Mouse (Mus musculus) heart, adult 2 months (tissue): Measurements from ENCODE around the gene Pcsk5. TPM values are rescaled to one million over a fixed set of nuclear protein-coding genes. Genes with fewer than 3 reads are reported as not detected.
A peak's percentile ranks its signal among the peaks of the same experiment; 100 is the strongest.

Experiments used
- DNase-seq, 2 experiments: peaks; one replicate each; pipeline ENCODE4 v3.0.0; 2021
- H3K27ac ChIP-seq: fragments of 200-600 bp; 2 replicates; pipeline ENCODE4 v1.8.1; 2022
- H3K27me3 ChIP-seq: fragments of 200-500 bp; 2 replicates; pipeline ENCODE4 v1.6.1; 2012; ENCODE audit warnings: mild to moderate bottlenecking, low read length, inconsistent platforms, mixed read lengths; ENCODE audit not compliant: control insufficient read depth, insufficient read depth
- H3K36me3 ChIP-seq: fragments of 200-500 bp; 2 replicates; pipeline ENCODE4 v1.6.1; 2012; ENCODE audit warnings: low read length, inconsistent platforms; ENCODE audit not compliant: control insufficient read depth, insufficient read depth
- H3K4me1 ChIP-seq: fragments of 200-500 bp; 2 replicates; pipeline ENCODE4 v1.6.1; 2011; ENCODE audit warnings: low read length; ENCODE audit not compliant: control insufficient read depth, insufficient read depth
- H3K4me3 ChIP-seq: fragments of 200-600 bp; 2 replicates; pipeline ENCODE4 v1.8.1; 2022
- H3K79me2 ChIP-seq: fragments of 200-500 bp; replicated peaks from 2 replicates; pipeline ENCODE4 v1.6.1; 2012; ENCODE audit warnings: mild to moderate bottlenecking, inconsistent platforms, low read length, moderate library complexity, mixed read lengths; ENCODE audit not compliant: control insufficient read depth, insufficient read depth
- H3K9ac ChIP-seq: fragments of 200-500 bp; 2 replicates; pipeline ENCODE4 v1.6.1; 2012; ENCODE audit warnings: low read depth, mild to moderate bottlenecking, control low read depth, inconsistent platforms, low read length, mixed read lengths
- CTCF ChIP-seq: fragments of 200-600 bp; IDR thresholded peaks from 2 replicates; pipeline ENCODE4 v1.8.1; 2022; ENCODE audit warnings: antibody characterized with exemption, mild to moderate bottlenecking, moderate library complexity
- EP300 ChIP-seq: fragments of 200-500 bp; IDR thresholded peaks from 2 replicates; pipeline ENCODE4 v1.6.1; 2011; ENCODE audit warnings: low read depth, low read length, control low read depth; ENCODE audit not compliant: insufficient read depth
- POLR2A ChIP-seq: fragments of 200-500 bp; IDR thresholded peaks from 2 replicates; pipeline ENCODE4 v1.6.1; 2011; ENCODE audit warnings: mild to moderate bottlenecking, low read depth, low read length, control low read depth; ENCODE audit not compliant: insufficient read depth
- WGBS: fragments of 180-500 bp; shearing (Covaris S2); methylation state at CpG from one replicate; pipeline ENCODE4 v1.1.7; 2018; 5-methylcytosine and 5-hydroxymethylcytosine counted together
- intact Hi-C: fragments of 180-260 bp; cut with DNase I; formaldehyde crosslinking; loops from one replicate; pipeline ENCODE4 v1.15.1; 2025
- polyA plus RNA-seq: library from polyadenylated mRNA; depleted of rRNA; stranded (reverse); fragments of >200 nt; gene quantifications from 2 replicates; pipeline ENCODE4 v1.2.3, GENCODE M21; 2012
- total RNA-seq, 2 experiments: library from RNA; stranded (reverse); gene quantifications; 2 replicates each; pipeline ENCODE4 v1.2.3; 2021

The Pcsk5 gene
- total and polyA plus RNA-seq, 3 experiments: 1.5 to 2.8 (median 1.9) TPM

GRCm38 (mm10) chr19:17856741-17857140, 19.3 kb upstream of the Pcsk5 start:
- no peak for TF ChIP-seq POLR2A
- TF ChIP-seq EP300: no peak
- peak; percentile 83 for TF ChIP-seq CTCF
- H3K27ac ChIP-seq: no peak overlapping the region
- H3K79me2 ChIP-seq: no peaks in the 10 kb centered on the region
- peaks cover 1% of the 10 kb centered on the region; the same call in 1 of the 2 replicates for H3K4me1 ChIP-seq
- no peak for DNase-seq
- WGBS: 45% methylated on average over 3 of the region's 3 CpGs
- no peaks in the 10 kb centered on the region for H3K36me3 ChIP-seq
- no peak overlapping the region for H3K4me3 ChIP-seq
- intact Hi-C loops: loop anchor here (1.0 kb wide), 1 partner anchor 692 kb away; no protein-coding TSS in a partner anchor
- H3K9ac ChIP-seq: no peak overlapping the region
- H3K27me3 ChIP-seq: no peaks in the 10 kb centered on the region

- TF ChIP-seq POLR2A (no peak), CTCF (no peak), EP300 (no peak)
- Histone ChIP-seq H3K27ac (no peak overlapping the region), H3K4me1 (no peaks in the 10 kb centered on the region), H3K9ac (no peak overlapping the region), H3K36me3 (no peaks in the 10 kb centered on the region), H3K79me2 (no peaks in the 10 kb centered on the region), H3K4me3 (no peak overlapping the region), H3K27me3 (no peaks in the 10 kb centered on the region)
- WGBS: 74% methylated on average over 2 of the region's 2 CpGs
- DNase-seq: no peak
- intact Hi-C loops: no loop called here
Observed at GRCm38 (mm10) chr19:17848417-17848816, 11.0 kb upstream of the Pcsk5 start.

- Histone ChIP-seq H3K27me3 (no peaks in the 10 kb centered on the region), H3K36me3 (no peaks in the 10 kb centered on the region), H3K4me3 (no peak overlapping the region), H3K27ac (no peak overlapping the region), H3K9ac (no peak overlapping the region), H3K4me1 (no peaks in the 10 kb centered on the region), H3K79me2 (no peaks in the 10 kb centered on the region)
- DNase-seq: no peak
- no peak for TF ChIP-seq CTCF
- TF ChIP-seq POLR2A: no peak
- TF ChIP-seq EP300: no peak
- 50% methylated on average over 5 of the region's 5 CpGs for WGBS
- intact Hi-C loops: no loop called here
Observed at GRCm38 (mm10) chr19:17845967-17846366, 8.5 kb upstream of the Pcsk5 start.

GRCm38 (mm10) chr19:17841586-17841985, 4.2 kb upstream of the Pcsk5 start:
- H3K4me3 ChIP-seq: no peak overlapping the region
- TF ChIP-seq EP300 (no peak), POLR2A (no peak), CTCF (no peak)
- H3K79me2 ChIP-seq: no peaks in the 10 kb centered on the region
- no peaks in the 10 kb centered on the region for H3K4me1 ChIP-seq
- no peak overlapping the region for H3K9ac ChIP-seq
- no peak for DNase-seq
- H3K27me3 ChIP-seq: no peaks in the 10 kb centered on the region
- no peaks in the 10 kb centered on the region for H3K36me3 ChIP-seq
- WGBS: 91% methylated on average over 2 of the region's 2 CpGs
- no peak overlapping the region for H3K27ac ChIP-seq
- intact Hi-C loops: no loop called here

GRCm38 (mm10) chr19:17839856-17840255, 2.4 kb upstream of the Pcsk5 start:
- Histone ChIP-seq H3K4me1 (no peaks in the 10 kb centered on the region), H3K4me3 (no peak overlapping the region), H3K27me3 (no peaks in the 10 kb centered on the region), H3K27ac (no peak overlapping the region), H3K36me3 (no peaks in the 10 kb centered on the region), H3K9ac (no peak overlapping the region), H3K79me2 (no peaks in the 10 kb centered on the region)
- DNase-seq: no peak
- TF ChIP-seq CTCF (no peak), EP300 (no peak), POLR2A (no peak)
- intact Hi-C loops: loop anchor here (5.0 to 10.0 kb wide), 2 partner anchors 368 to 445 kb away; partner anchors contain the start of gene Rfk
- WGBS: 13% methylated on average over 1 of the region's 1 CpGs

- peak; percentile 59 to 67 for DNase-seq
- no peaks in the 10 kb centered on the region for H3K27me3 ChIP-seq
- H3K36me3 ChIP-seq: no peaks in the 10 kb centered on the region
- peak overlapping the region; percentile 62 for H3K9ac ChIP-seq
- peak overlapping the region; percentile 76 for H3K27ac ChIP-seq
- intact Hi-C loops: loop anchor here (5.0 to 10.0 kb wide), 2 partner anchors 365 to 442 kb away; partner anchors contain the start of gene Rfk
- H3K79me2 ChIP-seq: no peaks in the 10 kb centered on the region
- H3K4me1 ChIP-seq: no peaks in the 10 kb centered on the region
- 1% methylated on average over 66 of the region's 72 CpGs for WGBS
- H3K4me3 ChIP-seq: peak overlapping the region; percentile 80
- TF ChIP-seq EP300 (no peak), CTCF (peak; percentile 31; the same call in 1 of the 2 replicates), POLR2A (no peak)
Observed at GRCm38 (mm10) chr19:17836566-17837470, 614 bp downstream of the Pcsk5 start.
